Mouse (Mus musculus) cerebellum, postnatal 10 days (tissue): ENCODE results near the gene Caln1.
A peak's percentile ranks its signal among the peaks of the same experiment; 100 is the strongest.

ENCODE experiments used
- DNase-seq, 2 experiments: peaks; one replicate each; pipeline ENCODE4 v3.0.0; 2021; ENCODE audit warnings: mixed read lengths in 2 of 2

The Caln1 gene

DNA sequence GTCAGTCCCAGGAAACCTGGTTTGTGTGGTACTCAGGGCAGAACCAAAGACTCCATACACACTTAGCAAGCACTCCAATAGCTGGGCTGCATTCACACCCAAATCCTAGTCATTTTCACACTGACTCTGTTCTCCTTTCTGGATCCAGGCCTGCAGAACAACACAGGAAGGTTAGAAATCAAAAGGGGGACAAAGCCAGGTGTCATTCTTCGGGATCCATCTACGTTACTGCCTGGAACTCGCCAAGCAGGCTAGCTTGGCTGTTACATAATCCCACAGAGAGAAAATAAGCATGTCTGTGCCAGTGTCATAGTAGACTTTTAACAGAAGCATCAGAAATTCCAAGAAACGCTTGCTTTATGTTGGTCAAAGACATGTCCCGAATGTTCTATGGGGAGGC lies 446.1 kb downstream of the Caln1 start:
- no peak for DNase-seq

DNA sequence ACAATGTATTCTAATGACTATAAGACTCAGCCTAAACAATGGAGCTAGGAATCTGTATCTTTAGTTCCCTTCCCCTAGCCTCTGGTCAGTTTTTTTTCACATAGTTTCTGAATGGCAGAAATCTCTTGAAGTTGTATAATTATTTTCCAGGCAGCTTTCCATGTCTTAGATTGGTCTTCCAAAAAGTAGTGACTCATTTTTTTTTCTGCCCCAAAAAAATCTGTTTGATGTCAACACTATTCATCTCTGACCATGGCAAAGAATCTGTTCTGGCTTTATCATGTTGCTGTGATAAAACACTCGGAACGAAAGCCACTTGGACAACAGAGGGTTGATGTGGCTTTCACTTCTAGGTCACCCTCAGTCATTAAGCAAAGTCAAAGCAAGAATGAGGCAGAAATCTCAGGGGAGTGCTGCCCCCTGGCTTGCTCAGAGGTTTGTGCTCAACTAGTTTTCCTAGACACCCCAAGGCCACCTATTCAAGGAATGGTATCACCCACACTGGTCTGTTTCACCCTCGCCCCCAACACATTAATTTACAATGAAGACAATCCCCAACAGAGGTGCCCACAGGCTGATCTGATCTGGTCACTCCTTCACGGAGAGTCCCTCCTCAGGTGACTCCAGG lies 450.9 kb downstream of the Caln1 start:
- no peak for DNase-seq

DNA sequence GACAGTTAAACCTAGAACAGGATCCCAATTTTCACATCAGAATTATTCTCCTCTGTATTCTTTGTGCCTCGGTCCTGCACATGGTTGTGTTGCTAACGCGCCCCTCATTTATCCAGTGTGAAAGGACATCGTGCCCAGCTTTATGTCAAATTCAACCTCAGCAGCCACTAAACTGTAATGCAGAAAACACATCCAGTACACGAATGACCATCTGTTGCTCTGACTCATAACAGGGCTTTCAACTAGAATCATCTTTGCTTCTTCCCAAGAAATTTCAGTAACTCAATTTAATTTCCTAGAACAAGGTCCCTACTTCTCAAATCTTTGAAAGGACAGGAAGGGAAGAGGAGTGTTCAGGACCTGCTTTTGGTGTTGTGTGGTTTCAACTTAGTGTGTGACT lies 451.4 kb downstream of the Caln1 start:
- DNase-seq = no peak

DNA sequence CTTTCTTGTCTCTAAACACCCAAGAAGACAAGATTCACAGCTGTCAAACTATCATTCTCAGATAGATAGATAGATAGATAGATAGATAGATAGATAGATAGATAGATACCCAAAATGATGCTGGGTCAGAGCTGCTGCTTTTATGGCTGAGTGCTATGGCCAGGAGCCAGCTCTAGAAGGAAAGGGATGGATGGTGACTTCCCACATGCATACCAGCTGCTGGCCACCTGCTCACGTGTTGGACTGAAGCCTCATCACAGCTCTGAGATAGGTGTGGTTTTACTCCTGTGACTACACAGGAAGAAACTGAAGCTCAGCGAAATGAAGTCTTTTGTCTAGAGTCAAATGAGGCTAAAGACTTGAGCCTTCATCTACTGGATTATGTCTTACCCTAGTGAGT lies 456.5 kb downstream of the Caln1 start:
- peak; percentile 65 to 68 for DNase-seq

DNA sequence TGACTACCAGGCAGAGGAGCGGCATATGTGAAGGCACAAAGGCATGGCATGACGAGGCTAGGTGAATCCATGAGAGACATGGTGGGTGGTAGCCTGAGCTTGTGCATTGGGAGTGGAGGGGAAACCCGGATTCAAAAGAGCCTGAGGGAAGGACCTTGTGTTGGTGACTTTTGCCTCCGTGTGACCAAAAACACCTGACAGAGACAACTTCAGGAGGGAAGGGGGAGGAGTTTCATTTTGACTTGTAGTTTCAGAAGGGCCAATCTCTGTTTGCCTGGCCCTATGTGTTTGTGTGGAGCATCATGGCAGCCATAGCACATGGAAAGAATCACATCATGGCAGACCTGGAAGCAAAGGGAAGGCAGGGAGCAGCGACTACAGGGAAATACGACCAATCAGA lies 479.3 kb downstream of the Caln1 start:
- DNase-seq = no peak

DNA sequence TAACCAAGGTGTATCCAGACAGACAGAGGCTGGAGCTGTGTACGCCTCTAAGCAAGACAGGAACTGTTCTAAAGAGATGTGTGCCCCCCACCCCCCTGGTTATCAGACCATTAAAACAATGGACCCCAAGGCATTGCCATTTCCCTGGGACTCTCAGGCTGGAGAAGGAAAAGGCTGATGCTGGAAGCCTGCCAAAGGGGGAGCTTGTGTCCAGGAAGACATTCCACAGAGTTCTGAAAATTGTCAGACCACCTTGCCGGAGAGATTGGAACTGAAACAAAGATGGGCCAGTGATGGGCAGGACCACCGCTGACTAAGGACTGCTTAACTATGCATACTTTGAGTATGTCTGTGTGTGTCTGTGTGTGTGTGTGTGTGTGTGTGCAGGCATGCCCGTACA lies 480.4 kb downstream of the Caln1 start:
- peak; percentile 34 to 45 for DNase-seq

DNA sequence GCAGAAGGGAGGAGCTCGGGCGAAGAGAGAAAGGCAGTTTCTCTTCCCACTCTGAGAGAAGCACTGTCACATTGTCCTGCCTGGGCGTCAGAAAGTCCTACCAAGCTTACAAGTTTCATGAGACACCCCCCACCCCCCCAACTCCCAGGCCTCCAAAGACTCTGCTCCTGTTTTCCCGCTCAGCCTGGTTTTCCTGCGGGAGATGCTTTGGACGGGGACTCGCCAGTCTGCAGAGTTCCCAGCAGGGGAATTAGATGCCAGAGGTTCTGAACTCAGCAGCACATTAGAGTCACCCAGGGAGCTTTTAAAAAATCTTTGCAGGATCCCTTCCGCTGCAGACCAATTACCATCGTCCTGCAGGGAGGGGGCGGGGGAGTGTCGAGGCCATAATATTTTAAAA lies 482.9 kb downstream of the Caln1 start:
- no peak for DNase-seq

DNA sequence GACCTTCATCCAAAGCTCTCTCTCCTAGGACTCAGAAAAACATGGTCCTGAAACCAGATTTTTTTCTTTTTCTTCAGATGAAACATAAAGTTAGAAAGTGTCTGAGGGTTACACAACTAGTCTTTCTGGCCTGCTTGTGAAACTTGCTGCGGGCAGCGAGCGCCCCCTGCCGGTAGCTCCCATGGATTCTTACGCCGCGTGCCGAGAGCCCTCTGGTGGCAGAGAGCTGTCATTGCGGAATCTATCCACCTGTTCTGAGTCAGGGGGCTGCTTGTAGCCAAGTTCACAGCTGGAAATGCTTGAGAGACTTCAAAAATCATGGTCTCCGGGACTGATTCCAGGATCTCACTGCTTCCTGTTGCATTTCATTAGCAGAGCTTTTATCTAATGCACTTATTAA lies 484.1 kb downstream of the Caln1 start:
- peak; percentile 94 to 97 for DNase-seq

DNA sequence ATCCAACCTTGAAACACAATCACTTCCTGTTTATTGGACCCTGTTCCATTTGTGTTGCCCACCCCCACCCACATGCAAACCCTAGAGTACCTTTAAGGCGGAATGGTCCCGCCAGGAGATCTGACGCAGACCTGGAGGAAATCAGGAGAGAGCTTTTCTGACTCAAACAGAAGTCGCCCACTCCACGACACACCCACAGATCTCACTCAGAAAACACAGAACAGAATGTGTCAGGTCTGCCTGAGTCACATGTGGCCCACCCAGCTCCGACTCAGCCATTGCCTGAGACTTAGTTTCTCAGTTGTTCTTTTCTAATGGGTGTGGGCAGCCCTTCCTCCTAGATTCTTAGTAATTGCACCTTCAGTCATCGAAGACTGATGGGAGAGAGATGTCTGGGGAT lies 485.2 kb downstream of the Caln1 start:
- no peak for DNase-seq

DNA sequence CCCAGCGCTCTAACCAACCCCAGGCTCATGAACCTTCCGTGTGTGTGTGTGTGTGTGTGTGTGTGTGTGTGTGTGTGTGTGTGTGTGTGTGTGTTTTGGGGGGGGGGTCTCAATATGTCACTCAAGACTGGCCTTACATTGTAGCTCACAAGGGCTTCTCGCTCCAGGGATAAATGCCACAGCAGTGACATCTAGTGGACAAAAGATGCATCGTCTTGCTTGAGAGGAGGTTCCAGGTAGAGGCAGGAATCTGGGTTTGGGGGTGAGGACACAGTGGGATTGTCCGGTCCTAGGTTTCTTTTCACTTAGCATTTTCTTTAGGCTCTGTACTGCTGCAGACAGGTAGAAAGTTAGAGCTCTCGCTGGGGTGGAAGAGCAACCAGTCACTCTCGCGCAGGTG lies 488.9 kb downstream of the Caln1 start:
- DNase-seq = peak; percentile 76 to 85

DNA sequence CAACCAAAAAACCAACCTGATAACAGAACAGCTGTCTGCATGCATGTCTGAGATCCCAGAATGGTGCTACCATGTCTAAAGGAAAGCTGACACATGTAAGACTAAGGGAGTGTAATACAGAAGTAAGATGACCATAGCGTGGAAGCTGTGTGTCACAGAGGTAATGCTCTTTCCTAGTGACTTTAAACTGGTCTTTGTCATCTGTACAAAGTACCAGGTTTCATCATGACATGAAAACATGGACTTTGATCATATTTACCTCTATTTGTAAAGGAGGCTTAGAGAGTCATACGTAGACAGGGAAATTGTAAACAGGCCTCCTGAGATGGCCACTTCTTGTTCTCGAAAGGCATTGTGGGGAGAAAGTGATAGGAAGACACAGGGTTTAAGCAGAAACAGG lies 489.5 kb downstream of the Caln1 start:
- no peak for DNase-seq

DNA sequence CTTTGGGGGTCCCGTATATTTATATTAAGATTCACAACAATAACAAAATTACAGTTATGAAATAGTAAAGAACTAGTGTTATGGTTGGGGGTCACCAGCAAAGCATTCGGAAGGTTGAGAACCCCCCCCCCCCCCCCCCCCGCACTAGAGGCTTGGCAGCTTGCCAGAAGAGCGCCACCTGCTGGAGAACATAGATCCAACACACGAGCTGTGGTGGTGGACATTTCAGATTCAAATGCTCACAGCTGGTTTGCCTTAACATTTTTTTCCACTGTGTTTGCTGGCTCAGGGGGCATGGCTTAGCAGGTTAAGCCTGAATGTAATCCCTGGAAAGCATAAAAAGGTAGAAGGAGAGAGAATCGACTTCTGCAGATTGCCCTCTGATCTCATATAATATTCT lies 490.5 kb downstream of the Caln1 start:
- DNase-seq = peak; percentile 45 to 65

DNA sequence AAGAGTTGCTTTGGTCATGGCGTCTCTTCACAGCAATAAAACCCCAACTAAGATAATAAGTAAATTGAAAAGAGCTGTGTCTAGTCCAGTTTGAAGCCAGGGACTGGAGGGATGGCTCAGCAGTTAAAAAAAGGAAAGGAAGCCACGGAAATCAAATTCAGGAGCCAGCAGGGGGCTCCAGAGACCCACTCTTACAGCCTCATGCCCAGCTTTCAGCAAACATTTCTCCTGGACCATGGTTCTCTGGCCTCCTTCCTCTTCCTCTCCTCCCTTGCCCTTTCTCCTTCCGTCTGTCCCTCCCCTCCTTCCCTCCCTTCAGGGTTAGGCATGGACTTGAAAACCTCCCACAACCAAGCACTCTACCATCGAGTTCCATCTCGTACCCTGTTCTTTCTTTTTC lies 493.0 kb downstream of the Caln1 start:
- DNase-seq = peak; percentile 86 to 88

DNA sequence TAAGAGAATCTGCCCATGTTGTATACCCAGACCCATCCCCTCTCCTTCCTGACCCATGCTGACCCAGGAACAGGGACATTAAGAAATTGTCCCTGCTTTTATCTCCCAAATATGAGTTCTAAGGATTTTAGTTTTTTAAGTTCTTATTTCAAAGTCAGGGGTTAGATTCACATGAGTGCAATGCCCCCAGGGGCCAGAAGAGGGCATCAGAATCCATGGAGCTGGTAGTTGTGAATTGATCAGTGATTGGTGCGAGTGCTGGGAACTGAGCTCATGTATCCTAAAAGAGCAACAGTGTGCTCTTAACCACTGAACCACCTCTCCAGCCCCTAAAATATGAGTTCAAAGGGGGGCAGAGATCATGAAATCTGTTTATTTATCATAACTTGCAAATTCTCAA lies 500.6 kb downstream of the Caln1 start:
- DNase-seq = peak; percentile 26 to 49

DNA sequence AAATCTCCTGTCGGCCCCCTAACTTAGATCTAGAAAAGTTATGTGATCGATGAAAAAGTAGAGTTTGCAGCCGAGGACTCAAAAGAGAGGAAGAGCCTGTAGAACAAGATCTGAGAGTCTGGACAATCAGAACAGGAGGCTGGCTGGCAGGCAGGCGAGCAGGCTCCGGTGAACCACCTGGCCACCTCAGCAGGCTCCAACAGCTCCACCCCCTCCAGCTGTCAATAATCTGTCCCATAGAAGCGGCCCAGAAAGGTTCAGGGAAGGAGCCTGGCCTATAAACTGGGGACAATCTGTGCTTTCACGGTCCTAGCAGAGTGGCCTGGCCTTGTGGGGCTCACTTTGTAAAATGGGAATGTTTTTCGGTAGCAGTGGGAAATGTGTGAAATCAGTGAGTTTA lies 501.8 kb downstream of the Caln1 start:
- DNase-seq = peak; percentile 90 to 93

DNA sequence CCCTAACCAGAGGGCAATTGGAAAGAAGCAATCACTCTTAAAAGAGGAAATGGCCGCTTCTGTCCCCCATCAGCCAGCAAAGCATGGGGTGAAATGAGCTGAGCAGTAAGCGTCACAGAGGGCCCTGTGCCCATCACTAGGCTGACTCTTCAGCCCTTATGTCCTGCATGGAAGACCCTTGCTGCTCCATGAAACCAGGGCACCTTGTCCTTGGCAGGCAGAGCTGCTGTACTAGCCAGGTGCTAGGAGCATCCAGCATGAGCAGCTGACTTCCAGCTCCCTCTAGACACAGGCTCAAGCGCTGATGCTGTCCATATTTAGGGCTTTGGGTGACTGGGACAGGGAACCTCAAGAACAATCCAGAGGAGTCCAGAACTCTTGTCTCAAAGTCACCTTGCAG lies 506.1 kb downstream of the Caln1 start:
- DNase-seq = peak; percentile 36 to 38

DNA sequence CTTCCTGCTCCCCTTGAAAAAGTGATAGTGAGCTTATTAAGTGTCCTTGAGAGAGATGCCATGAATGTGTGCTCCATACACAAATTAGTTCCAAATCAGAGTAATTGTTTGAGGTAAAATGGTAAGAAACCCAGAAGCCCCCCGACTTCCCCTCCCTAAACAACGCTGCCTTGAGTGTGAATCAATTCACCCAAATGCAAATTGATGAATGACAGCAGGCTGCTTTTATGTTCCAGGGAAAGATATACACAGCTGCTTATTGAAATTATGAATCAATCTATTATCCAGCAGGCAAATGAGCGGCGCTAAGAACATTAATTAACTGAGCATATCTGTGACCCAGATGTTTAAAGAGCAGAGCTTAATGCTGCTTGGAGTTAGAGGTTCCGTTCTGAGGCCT lies 511.1 kb downstream of the Caln1 start:
- no peak for DNase-seq

DNA sequence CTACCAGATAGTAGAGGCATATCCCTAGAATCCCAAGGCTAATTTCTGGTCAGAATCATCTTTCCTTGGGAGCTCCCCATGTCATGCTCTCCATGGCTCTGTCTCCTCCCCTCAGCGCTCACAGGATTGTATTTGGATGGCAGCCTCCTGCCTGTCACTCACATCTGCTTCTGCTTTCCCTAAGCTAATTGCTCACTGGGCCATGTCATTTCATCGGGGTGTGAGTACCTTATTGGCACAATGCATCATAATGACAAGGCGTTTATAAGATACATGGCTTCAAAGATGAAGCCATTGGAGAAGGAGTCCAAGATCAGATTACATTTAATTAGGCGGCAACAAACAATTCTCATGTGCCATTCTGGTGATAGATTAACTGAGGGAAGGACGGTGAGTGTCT lies 522.5 kb downstream of the Caln1 start:
- peak; percentile 64 to 74 for DNase-seq

DNA sequence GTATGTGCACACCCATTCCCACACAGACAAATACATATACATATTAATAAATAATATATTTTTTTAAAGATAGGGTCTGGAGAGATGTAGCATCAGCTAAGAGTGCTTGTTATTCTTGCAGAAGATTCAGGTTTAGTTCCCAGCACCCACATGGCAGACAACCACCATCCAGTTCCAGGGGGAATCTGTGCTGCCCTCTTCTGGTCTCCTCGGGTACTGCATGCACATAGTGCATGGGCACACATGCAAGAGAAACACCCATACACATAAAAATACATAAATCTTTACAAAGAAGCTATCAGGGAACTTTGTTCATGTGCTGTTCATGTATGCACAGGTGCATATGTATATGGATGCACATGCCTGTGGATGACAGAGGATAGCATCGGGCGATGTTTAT lies 526.7 kb downstream of the Caln1 start:
- DNase-seq = no peak
